Mouse (Mus musculus): ENCODE measurements around the gene Spem1. TPM values are rescaled to one million over a fixed set of nuclear protein-coding genes. Genes with fewer than 3 reads are reported as not detected.
A peak's percentile ranks its signal among the peaks of the same experiment; 100 is the strongest.

Gene Spem1
- total and polyA plus RNA-seq, 2 experiments from 2014 or later: 0.50 to 0.62 TPM

GRCm38 (mm10) chr11:69800392-69801197, 21.4 kb downstream of the Spem1 start:
- peaks cover 25% of the 10 kb centered on the region; the same call in 1 of the 2 replicates for H3K4me1 ChIP-seq (ENCODE audit: insufficient read depth)
- no peak; the same call in 1 of the 2 replicates for TF ChIP-seq CTCF (IDR thresholded peaks at IDR 0.05; ENCODE audit: low read depth)
- peaks cover 14% of the 10 kb centered on the region for H3K27me3 ChIP-seq (ENCODE audit: insufficient read depth, low read length)
- peak overlapping the region; percentile 83 for H3K9ac ChIP-seq
- peak overlapping the region; percentile 96 for H3K27ac ChIP-seq (ENCODE audit: low read depth, low read length)
- peak; percentile 95 for DNase-seq
- ATAC-seq: peak; percentile 85
- under 1% methylated on average over 36 of the region's 36 CpGs for WGBS
- H3K4me3 ChIP-seq (ENCODE audit: low read depth, low read length): peak overlapping the region; percentile 48
- no peaks in the 10 kb centered on the region for H3K9me3 ChIP-seq (ENCODE audit: low read length)
- peaks cover 7% of the 10 kb centered on the region; the same call in 1 of the 2 replicates for H3K36me3 ChIP-seq (ENCODE audit: insufficient read depth)
- peak overlapping the region; percentile 97 for H3K4me2 ChIP-seq (ENCODE audit: low read depth)

DNA sequence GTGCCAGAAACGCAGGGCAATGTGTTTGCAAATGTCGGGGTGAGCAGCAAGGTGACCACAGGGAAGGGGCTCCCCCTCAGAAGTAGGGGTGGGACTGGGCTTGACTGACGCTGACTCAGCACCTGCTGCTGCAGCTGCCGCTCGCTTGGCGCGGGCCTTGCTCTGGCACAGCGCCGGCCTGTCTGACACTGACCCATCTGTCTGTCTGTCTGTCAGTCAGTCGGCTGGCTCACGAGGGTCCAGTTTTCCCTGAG, 21.9 kb downstream of the Spem1 start:
- 3% methylated on average over 11 of the region's 11 CpGs for WGBS
- ATAC-seq: peak; percentile 21
- no peak for TF ChIP-seq CTCF (IDR thresholded peaks at IDR 0.05; ENCODE audit: low read depth)

DNA sequence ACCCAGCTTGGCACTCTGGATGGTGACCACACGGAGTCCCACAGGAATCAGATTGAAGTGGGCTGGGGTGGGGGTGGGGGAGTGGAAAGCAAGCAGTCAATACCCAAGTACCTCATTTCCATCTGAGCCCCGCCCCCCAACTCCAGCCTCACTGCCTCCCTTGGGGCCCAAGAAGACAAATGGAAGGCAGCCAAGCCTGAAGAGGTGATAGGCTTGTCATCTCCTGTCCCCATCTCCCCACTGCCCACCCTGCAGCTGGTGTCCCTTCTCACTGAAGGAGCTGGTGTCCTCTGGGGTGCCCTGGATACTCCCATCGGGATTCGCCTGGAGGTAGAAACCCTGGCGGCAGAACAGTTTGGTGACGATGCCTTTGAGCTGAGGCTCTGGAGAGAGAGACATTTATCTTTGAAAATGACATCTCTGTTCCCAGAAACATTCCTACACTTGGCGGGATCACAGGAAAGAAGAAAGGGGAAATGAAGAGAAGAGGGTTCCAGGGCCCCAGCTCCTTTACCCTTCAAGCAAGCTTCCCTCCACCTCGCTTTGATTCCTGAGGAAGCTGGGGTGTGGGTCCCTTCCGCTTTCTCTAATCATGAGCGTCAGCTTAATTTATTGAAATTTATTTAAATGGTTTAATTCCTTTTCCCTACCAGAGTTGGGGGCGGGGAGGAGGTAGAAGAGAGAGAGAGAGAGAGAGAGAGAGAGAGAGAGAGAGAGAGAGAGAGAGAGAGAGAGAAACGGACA, 22.4 kb downstream of the Spem1 start:
- DNase-seq (peak; percentile 55), ATAC-seq (no peak)
- peaks cover 28% of the 10 kb centered on the region for H3K4me1 ChIP-seq (ENCODE audit: insufficient read depth)

More for the DNA sequence above, 21.9 kb downstream of the Spem1 start:
- Histone ChIP-seq H3K9me3 (ENCODE audit: low read length) (no peaks in the 10 kb centered on the region), H3K9ac (peak overlapping the region; percentile 83), H3K27me3 (ENCODE audit: insufficient read depth, low read length) (peaks cover 8% of the 10 kb centered on the region), H3K27ac (ENCODE audit: low read depth, low read length) (peak overlapping the region; percentile 96), H3K4me2 (ENCODE audit: low read depth) (peak overlapping the region; percentile 97), H3K4me3 (ENCODE audit: low read depth, low read length) (peak overlapping the region; percentile 48), H3K4me1 (ENCODE audit: insufficient read depth) (peaks cover 28% of the 10 kb centered on the region), H3K36me3 (ENCODE audit: insufficient read depth) (peaks cover 7% of the 10 kb centered on the region; the same call in 1 of the 2 replicates)
- no peak for DNase-seq

DNA sequence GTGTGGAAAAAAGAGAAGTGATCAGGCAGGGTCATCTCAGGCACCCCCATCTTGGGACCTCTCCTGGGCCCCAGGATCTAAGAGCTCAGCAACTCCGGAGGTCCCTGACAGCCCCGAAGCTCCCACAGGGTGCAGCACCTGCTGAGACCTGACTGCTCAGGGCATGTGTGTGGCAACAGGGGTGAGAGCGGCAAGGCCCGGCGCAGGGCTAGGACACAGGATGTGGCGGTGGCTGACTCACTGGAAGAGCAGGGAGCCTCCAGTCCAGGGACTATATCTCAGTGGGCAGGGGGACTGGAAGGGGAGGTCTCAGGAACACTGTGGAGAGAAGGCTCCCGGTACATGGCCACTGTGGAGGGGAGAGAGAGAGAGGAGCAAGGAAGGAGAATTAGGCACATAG, 24.1 kb downstream of the Spem1 start:
- DNase-seq: no peak
- no peaks in the 10 kb centered on the region for H3K9me3 ChIP-seq (ENCODE audit: low read length)
- H3K27me3 ChIP-seq (ENCODE audit: insufficient read depth, low read length): no peaks in the 10 kb centered on the region
- ATAC-seq: no peak
- H3K9ac ChIP-seq: no peak overlapping the region
- no peak overlapping the region for H3K4me3 ChIP-seq (ENCODE audit: low read depth, low read length)
- H3K4me1 ChIP-seq (ENCODE audit: insufficient read depth): peaks cover 12% of the 10 kb centered on the region
- WGBS: 78% methylated on average over 7 of the region's 7 CpGs
- H3K4me2 ChIP-seq (ENCODE audit: low read depth): no peak overlapping the region
- TF ChIP-seq CTCF (IDR thresholded peaks at IDR 0.05; ENCODE audit: low read depth): no peak
- H3K36me3 ChIP-seq (ENCODE audit: insufficient read depth): peaks cover 7% of the 10 kb centered on the region; the same call in 1 of the 2 replicates
- no peak overlapping the region for H3K27ac ChIP-seq (ENCODE audit: low read depth, low read length)

More for the DNA sequence above, 22.4 kb downstream of the Spem1 start:
- H3K9me3 ChIP-seq (ENCODE audit: low read length): no peaks in the 10 kb centered on the region
- TF ChIP-seq CTCF (IDR thresholded peaks at IDR 0.05; ENCODE audit: low read depth): no peak
- H3K4me2 ChIP-seq (ENCODE audit: low read depth): peak overlapping the region; percentile 97
- peak overlapping the region; percentile 48 for H3K4me3 ChIP-seq (ENCODE audit: low read depth, low read length)
- peaks cover 3% of the 10 kb centered on the region; the same call in 1 of the 2 replicates for H3K27me3 ChIP-seq (ENCODE audit: insufficient read depth, low read length)
- 10% methylated on average over 12 of the region's 12 CpGs for WGBS
- peaks cover 7% of the 10 kb centered on the region; the same call in 1 of the 2 replicates for H3K36me3 ChIP-seq (ENCODE audit: insufficient read depth)
- peak overlapping the region; percentile 96 for H3K27ac ChIP-seq (ENCODE audit: low read depth, low read length)
- H3K9ac ChIP-seq: peak overlapping the region; percentile 83

DNA sequence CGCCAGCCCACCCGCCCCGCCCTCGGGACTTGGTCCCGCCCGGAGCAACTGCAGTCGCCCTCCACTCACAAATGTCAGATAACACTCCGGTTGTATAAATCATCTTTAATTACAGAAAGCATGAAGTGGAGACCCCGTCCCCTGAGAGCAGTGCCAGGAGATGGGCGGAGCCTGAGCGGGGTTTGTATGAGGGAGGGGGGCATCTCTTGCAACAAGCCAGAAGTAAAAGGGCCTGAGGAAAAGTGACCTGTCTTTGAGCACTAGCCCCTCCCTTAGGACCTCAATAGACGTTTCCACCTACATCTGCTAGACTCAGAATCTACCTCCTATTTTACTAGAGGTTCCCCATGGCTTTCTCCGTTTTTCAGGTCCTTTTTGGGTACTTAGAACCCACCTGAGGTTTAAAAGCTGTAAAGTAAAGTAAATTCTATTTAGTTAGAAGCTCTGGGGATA, 26.0 kb downstream of the Spem1 start:
- Histone ChIP-seq H3K4me2 (ENCODE audit: low read depth) (peak overlapping the region; percentile 60), H3K36me3 (ENCODE audit: insufficient read depth) (peaks cover 7% of the 10 kb centered on the region; the same call in 1 of the 2 replicates), H3K27me3 (ENCODE audit: insufficient read depth, low read length) (no peaks in the 10 kb centered on the region), H3K9me3 (ENCODE audit: low read length) (no peaks in the 10 kb centered on the region), H3K27ac (ENCODE audit: low read depth, low read length) (no peak overlapping the region), H3K9ac (no peak overlapping the region), H3K4me1 (ENCODE audit: insufficient read depth) (peaks cover 12% of the 10 kb centered on the region), H3K4me3 (ENCODE audit: low read depth, low read length) (peak overlapping the region; percentile 34)
- no peak for ATAC-seq
- 4% methylated on average over 13 of the region's 13 CpGs for WGBS
- no peak for DNase-seq
- no peak for TF ChIP-seq CTCF (IDR thresholded peaks at IDR 0.05; ENCODE audit: low read depth)

DNA sequence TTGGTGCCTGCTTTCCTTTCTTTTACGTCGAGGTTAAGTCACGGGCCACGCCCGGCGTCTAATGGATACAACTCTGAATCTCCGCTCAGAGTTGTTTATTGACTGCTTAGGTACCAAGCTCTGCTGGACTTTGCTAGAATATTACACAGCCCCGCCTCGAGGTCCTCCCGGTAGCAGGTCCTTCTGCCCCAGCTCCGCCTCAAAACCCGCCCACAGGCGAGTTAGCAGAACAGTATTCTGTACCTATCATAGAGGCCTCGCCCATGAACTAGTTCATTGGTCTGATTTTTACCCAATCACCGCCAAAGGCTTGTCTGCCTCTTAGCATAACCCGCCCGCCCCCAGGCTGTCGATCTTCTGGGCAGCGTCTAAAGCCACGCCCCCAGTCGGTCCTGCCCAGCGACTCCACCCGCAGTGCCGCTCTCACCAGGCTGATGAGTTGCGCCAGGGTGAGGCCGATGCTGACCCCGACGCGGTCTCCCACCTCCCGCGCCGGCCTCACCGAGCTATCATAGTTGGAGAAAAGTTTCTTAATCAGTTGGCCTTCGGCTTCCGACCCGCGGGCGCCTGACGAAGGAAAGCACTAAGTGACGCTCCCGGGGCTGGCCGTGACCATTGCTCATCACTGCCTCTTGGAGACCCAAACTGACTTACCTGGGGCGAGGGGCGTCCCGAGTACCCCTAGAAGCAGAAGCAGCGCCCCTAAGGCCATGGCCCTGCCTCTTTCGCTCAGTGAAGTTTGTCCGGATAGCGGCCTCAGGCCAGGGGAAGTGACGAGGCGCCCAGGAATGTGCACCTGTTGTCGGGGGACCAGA, 26.6 kb downstream of the Spem1 start, which contains the start of gene Chrnb1:
TSS of gene Chrnb1 (minus strand) at position 776 of the 815 bp plus-strand sequence.
- Histone ChIP-seq H3K4me3 (ENCODE audit: low read depth, low read length) (peak within 1 kb of the TSS; percentile 34), H3K36me3 (ENCODE audit: insufficient read depth) (peaks cover 7% of the 10 kb centered on the region; the same call in 1 of the 2 replicates), H3K4me2 (ENCODE audit: low read depth) (peak within 1 kb of the TSS; percentile 60), H3K9me3 (ENCODE audit: low read length) (no peaks in the 10 kb centered on the region), H3K9ac (peak within 1 kb of the TSS; percentile 33; the same call in 1 of the 2 replicates), H3K4me1 (ENCODE audit: insufficient read depth) (peaks cover 12% of the 10 kb centered on the region), H3K27ac (ENCODE audit: low read depth, low read length) (no peak within 1 kb of the TSS), H3K27me3 (ENCODE audit: insufficient read depth, low read length) (no peaks in the 10 kb centered on the region)
- ATAC-seq (peak; percentile 96), DNase-seq (peak; percentile 90)
- TF ChIP-seq CTCF (IDR thresholded peaks at IDR 0.05; ENCODE audit: low read depth): no peak; the same call in 1 of the 2 replicates
- 3% methylated on average over 52 of the region's 52 CpGs for WGBS
